Mouse (Mus musculus) layer of hippocampus, adult 6 months (tissue): ENCODE data around the gene Prrg1. TPM values are rescaled to one million over a fixed set of nuclear protein-coding genes. Genes with fewer than 3 reads are reported as not detected.

Source experiments
- long read RNA-seq, 2 experiments: library from polyadenylated mRNA; unstranded; transcript quantifications; one replicate each; pipeline ENCODE4 v2.0.0; 2019 to 2020
- polyA plus RNA-seq: library from polyadenylated mRNA; unstranded; fragments of <200 nt; fragmentation: Nextera tagmentation; gene quantifications from 2 replicates; pipeline ENCODE4 v1.2.3, GENCODE M21; 2021

Prrg1 gene
- polyA plus RNA-seq = 4.3 and 5.0 TPM in 2 replicates
- long read RNA-seq, experiment 1, partial matches to known transcripts = 0 of 9 reads
- long read RNA-seq, experiment 1, other reads (novel, unspliced or antisense) = 7 of 9 reads
- long read RNA-seq, experiment 2, transcript Prrg1-201 (4 exons, 3,900 nt) = major isoform, 9 of 22 reads
- long read RNA-seq, experiment 2, partial matches to known transcripts = 4 of 22 reads
- long read RNA-seq, experiment 2, other reads (novel, unspliced or antisense) = 6 of 22 reads

DNA sequence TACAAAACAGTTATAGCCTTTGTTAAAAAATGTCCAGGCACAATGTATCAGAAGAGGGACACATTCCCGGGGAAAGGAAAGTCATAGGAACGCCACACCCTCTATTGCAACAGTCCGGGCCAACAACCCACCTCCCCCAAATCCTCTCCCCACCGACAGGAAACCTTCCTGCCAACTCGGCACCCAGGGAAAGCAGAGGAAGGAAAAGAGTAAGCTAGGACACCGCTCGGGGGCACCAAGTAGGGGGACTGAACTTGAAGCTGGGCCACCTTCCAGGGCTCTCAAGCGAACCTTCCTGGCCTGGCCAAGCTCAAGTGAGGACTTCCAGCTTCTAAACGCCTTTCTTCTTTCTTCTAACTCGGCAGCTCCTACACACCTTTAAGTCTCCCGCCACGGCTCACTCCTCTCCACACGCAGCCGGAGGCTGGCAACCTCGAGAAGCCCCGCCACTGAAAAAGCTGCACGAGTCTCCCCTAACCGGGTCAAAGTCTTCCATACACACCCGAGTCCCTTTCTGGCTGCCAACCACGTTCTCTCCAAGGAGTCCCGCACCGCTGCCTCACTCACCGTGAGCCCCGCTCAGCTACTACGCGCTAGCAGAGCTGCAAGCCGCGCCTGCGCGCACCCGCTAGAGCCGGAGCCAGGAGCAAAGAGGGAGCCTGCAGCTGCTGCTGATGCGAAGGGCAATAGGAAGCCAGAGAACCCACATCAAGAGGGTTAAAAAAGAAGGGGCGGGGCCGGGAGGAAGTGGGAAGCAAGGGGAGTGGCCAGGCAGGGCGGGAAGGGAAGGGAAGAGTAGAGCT is at the start of gene Prrg1:
TSS of gene Prrg1 (minus strand) at position 695 of the 803 bp plus-strand sequence.

Other genes with a start within 250 kb of the Prrg1 start
- gene 4930480E11Rik, start 214.3 kb downstream of the Prrg1 start, polyA plus RNA-seq = not detected in 2 replicates
- not detected in 2 replicates for gene Fam47c, start 153.9 kb upstream of the Prrg1 start, polyA plus RNA-seq